Mouse (Mus musculus) CH12.LX (cell line): Measurements from ENCODE around the gene Rexo5.

ENCODE experiments used
- CHD1 ChIP-seq: IDR thresholded peaks from 2 replicates; pipeline ENCODE4 v1.6.1; 2012; ENCODE audit warnings: low read depth, low read length, improper control_type of control experiment, inconsistent platforms
- CTCF ChIP-seq, 2 experiments: IDR thresholded peaks in 1 of 2; conservative IDR thresholded peaks in 1 of 2; 2 replicates each; pipeline ENCODE4 v1.5.1; 2011 to 2012; ENCODE audit warnings: low read depth in 2 of 2, low read length in 2 of 2, improper control_type of control experiment in 1 of 2, inconsistent platforms in 1 of 2, mild to moderate bottlenecking in 1 of 2, moderate library complexity in 1 of 2
- ELF1 ChIP-seq: IDR thresholded peaks from 2 replicates; pipeline ENCODE4 v1.6.1; 2014; ENCODE audit warnings: low read depth, mild to moderate bottlenecking, inconsistent platforms, low read length, improper control_type of control experiment
- GABPA ChIP-seq: IDR thresholded peaks from 2 replicates; pipeline ENCODE4 v1.6.1; 2012; ENCODE audit warnings: low read depth, low read length, improper control_type of control experiment, inconsistent platforms; ENCODE audit not compliant: insufficient replicate concordance
- KAT2A ChIP-seq: IDR thresholded peaks from 2 replicates; pipeline ENCODE4 v1.6.1; 2012; ENCODE audit warnings: low read length, improper control_type of control experiment, inconsistent platforms; ENCODE audit not compliant: insufficient replicate concordance
- MAZ ChIP-seq: IDR thresholded peaks from 2 replicates; pipeline ENCODE4 v1.6.1; 2012; ENCODE audit warnings: low read depth, mild to moderate bottlenecking, inconsistent platforms, low read length, improper control_type of control experiment, moderate library complexity
- PAX5 ChIP-seq: IDR thresholded peaks from 2 replicates; pipeline ENCODE4 v1.6.1; 2012; ENCODE audit warnings: low read length, inconsistent platforms, mixed read lengths
- POLR2A ChIP-seq: IDR thresholded peaks from 2 replicates; pipeline ENCODE4 v1.6.1; 2011; ENCODE audit warnings: low read depth, mild to moderate bottlenecking, improper control_type of control experiment, low read length
- RAD21 ChIP-seq: IDR thresholded peaks from 2 replicates; pipeline ENCODE4 v1.6.1; 2011; ENCODE audit warnings: low read depth, mild to moderate bottlenecking, low read length, improper control_type of control experiment, moderate library complexity
- TBP ChIP-seq: conservative IDR thresholded peaks from 2 replicates; pipeline ENCODE4 v1.6.1; 2011; ENCODE audit warnings: low read depth, low read length, improper control_type of control experiment
- ZMIZ1 ChIP-seq: IDR thresholded peaks from 2 replicates; pipeline ENCODE4 v1.6.1; 2012; ENCODE audit warnings: low read depth, mild to moderate bottlenecking, inconsistent platforms, low read length, improper control_type of control experiment

- no peak for TF ChIP-seq MAZ
- no peak for TF ChIP-seq KAT2A
- no peak for TF ChIP-seq ELF1
- no peak for TF ChIP-seq GABPA
- TF ChIP-seq CHD1: no peak
- no peak for TF ChIP-seq POLR2A
- TF ChIP-seq PAX5: no peak
- no peak for TF ChIP-seq RAD21
- no peak for TF ChIP-seq TBP
- no peak for TF ChIP-seq CTCF (conservative IDR thresholded peaks at IDR 0.05 in 1 of 2, IDR thresholded peaks at IDR 0.05 in 1 of 2; ENCODE audit: low read depth in 2 of 2, low read length in 2 of 2)
- TF ChIP-seq ZMIZ1: no peak
These were observed 59.4 kb downstream of the Rexo5 start for GRCm38 (mm10) chr7:119853186-119853585.
